Mouse (Mus musculus) limb, embryonic 11.5 days (tissue): ENCODE measurements around the gene Spaca3. TPM values are rescaled to one million over a fixed set of nuclear protein-coding genes. Genes with fewer than 3 reads are reported as not detected.

Source experiments
- ATAC-seq: fragments of 200-750 bp; cut with Nextera tagmentation; 2 replicates; pipeline ENCODE4 v1.8.0; 2017; ENCODE audit warnings: low read depth; ENCODE audit not compliant: insufficient number of reproducible peaks, low FRiP score, low TSS enrichment
- DNase-seq: peaks from one replicate; pipeline ENCODE4 v3.0.0-alpha.2; 2015; ENCODE audit warnings: low spot score
- H3K27ac ChIP-seq: fragments of 300-500 bp; sonication (generic); replicated peaks from 2 replicates; pipeline ENCODE4 v1.5.1; 2014; ENCODE audit warnings: low read depth, mild to moderate bottlenecking, low read length
- H3K27me3 ChIP-seq: fragments of 300-500 bp; sonication (generic); 2 replicates; pipeline ENCODE4 v1.6.1; 2014; ENCODE audit warnings: mild to moderate bottlenecking, low read length, mixed read lengths; ENCODE audit not compliant: control insufficient read depth, insufficient read depth
- H3K36me3 ChIP-seq: fragments of 300-500 bp; sonication (generic); 2 replicates; pipeline ENCODE4 v1.6.1; 2014; ENCODE audit warnings: mild to moderate bottlenecking, low read length, moderate library complexity, mixed read lengths; ENCODE audit not compliant: control insufficient read depth, insufficient read depth
- H3K4me1 ChIP-seq: fragments of 300-500 bp; sonication (generic); 2 replicates; pipeline ENCODE4 v1.6.1; 2014; ENCODE audit warnings: low read length, mixed read lengths; ENCODE audit not compliant: control insufficient read depth, insufficient read depth
- H3K4me2 ChIP-seq: fragments of 300-500 bp; sonication (generic); 2 replicates; pipeline ENCODE4 v1.6.1; 2014; ENCODE audit warnings: low read depth, mild to moderate bottlenecking, moderate library complexity; ENCODE audit not compliant: severe bottlenecking
- H3K4me3 ChIP-seq: fragments of 300-500 bp; sonication (generic); 2 replicates; pipeline ENCODE4 v1.5.1; 2014; ENCODE audit warnings: low read depth, low read length
- H3K9ac ChIP-seq: fragments of 300-500 bp; sonication (generic); 2 replicates; pipeline ENCODE4 v1.6.1; 2014; ENCODE audit warnings: mild to moderate bottlenecking, low read length
- H3K9me3 ChIP-seq: fragments of 300-500 bp; sonication (generic); 2 replicates; pipeline ENCODE4 v1.6.1; 2016; ENCODE audit warnings: low read length; ENCODE audit not compliant: control insufficient read depth
- WGBS: fragments of 180-500 bp; shearing (Covaris S2); extraction: QIAGEN DNeasy Blood & Tissue Kit; methylation state at CpG from one replicate; pipeline ENCODE4 v1.1.7; 2014; 5-methylcytosine and 5-hydroxymethylcytosine counted together
- polyA plus RNA-seq: library from polyadenylated mRNA; unstranded; fragments of >200 nt; fragmentation: Nextera tagmentation; extraction: Ambion mirVana; gene quantifications from 2 replicates; pipeline ENCODE4 v1.2.1, GENCODE M21; 2014

Gene Spaca3
- not detected in 2 replicates for polyA plus RNA-seq

- H3K27ac ChIP-seq, result no peak within 1 kb of the TSS
- H3K36me3 ChIP-seq, result no peaks in the 10 kb centered on the region
- H3K4me1 ChIP-seq, result no peaks in the 10 kb centered on the region
- no peak within 1 kb of the TSS for H3K4me3 ChIP-seq
- H3K27me3 ChIP-seq, result no peaks in the 10 kb centered on the region
- no peak for DNase-seq
- 74% methylated on average over 10 of the region's 10 CpGs for WGBS
- H3K9me3 ChIP-seq, result no peaks in the 10 kb centered on the region
- no peak within 1 kb of the TSS for H3K9ac ChIP-seq
- H3K4me2 ChIP-seq, result no peak within 1 kb of the TSS
- no peak for ATAC-seq
Measured at GRCm38 (mm10) chr11:80858065-80858464, at the start of gene Spaca3. Gene Spaca3 (plus strand): TSS chr11:80858365.

GRCm38 (mm10) chr11:80808551-80809070, 49.6 kb upstream of the Spaca3 start:
- H3K36me3 ChIP-seq, result peaks cover 4% of the 10 kb centered on the region; the same call in 1 of the 2 replicates
- no peaks in the 10 kb centered on the region for H3K27me3 ChIP-seq
- H3K4me1 ChIP-seq, result peaks cover 9% of the 10 kb centered on the region; the same call in 1 of the 2 replicates
- no peak overlapping the region for H3K4me2 ChIP-seq
- WGBS, result 62% methylated on average over 6 of the region's 6 CpGs
- H3K4me3 ChIP-seq, result no peak overlapping the region
- ATAC-seq, result no peak
- no peaks in the 10 kb centered on the region for H3K9me3 ChIP-seq
- H3K27ac ChIP-seq, result no peak overlapping the region
- no peak for DNase-seq
- no peak overlapping the region for H3K9ac ChIP-seq

- peaks cover 9% of the 10 kb centered on the region; the same call in 1 of the 2 replicates for H3K4me1 ChIP-seq
- peak overlapping the region; percentile 60 for H3K4me3 ChIP-seq
- DNase-seq (no peak), ATAC-seq (0 out of 2 replicates have a peak, but pooled peaks have one; percentile 4)
- H3K9ac ChIP-seq, result peak overlapping the region; percentile 94
- peak overlapping the region; percentile 58 for H3K4me2 ChIP-seq
- WGBS, result 38% methylated on average over 6 of the region's 6 CpGs
- peak overlapping the region; percentile 84 for H3K27ac ChIP-seq
- H3K36me3 ChIP-seq, result peaks cover 8% of the 10 kb centered on the region; the same call in 1 of the 2 replicates
- H3K27me3 ChIP-seq, result no peaks in the 10 kb centered on the region
- H3K9me3 ChIP-seq, result no peaks in the 10 kb centered on the region
Measured at GRCm38 (mm10) chr11:80809666-80809992, 48.5 kb upstream of the Spaca3 start.

- H3K27ac ChIP-seq, result peak within 1 kb of the TSS; percentile 84
- no peaks in the 10 kb centered on the region for H3K9me3 ChIP-seq
- WGBS, result 1% methylated on average over 53 of the region's 54 CpGs
- DNase-seq (peak; percentile 77), ATAC-seq (peak; percentile 67; the same call in 1 of the 2 replicates)
- H3K4me2 ChIP-seq, result peak within 1 kb of the TSS; percentile 58
- peak within 1 kb of the TSS; percentile 94 for H3K9ac ChIP-seq
- H3K27me3 ChIP-seq, result no peaks in the 10 kb centered on the region
- H3K4me3 ChIP-seq, result peak within 1 kb of the TSS; percentile 60
- H3K36me3 ChIP-seq, result peaks cover 8% of the 10 kb centered on the region; the same call in 1 of the 2 replicates
- H3K4me1 ChIP-seq, result peaks cover 9% of the 10 kb centered on the region; the same call in 1 of the 2 replicates
Measured at GRCm38 (mm10) chr11:80809993-80810821, 48.0 kb upstream of the Spaca3 start, which contains the start of gene Tmem98. Gene Tmem98 (plus strand): TSS chr11:80810175.

GRCm38 (mm10) chr11:80811156-80811555, 47.0 kb upstream of the Spaca3 start:
- 13% methylated on average over 5 of the region's 5 CpGs for WGBS
- Histone ChIP-seq H3K9ac (peak overlapping the region; percentile 94), H3K4me3 (peak overlapping the region; percentile 60), H3K4me1 (peaks cover 9% of the 10 kb centered on the region; the same call in 1 of the 2 replicates), H3K27me3 (no peaks in the 10 kb centered on the region), H3K36me3 (peaks cover 8% of the 10 kb centered on the region; the same call in 1 of the 2 replicates), H3K27ac (peak overlapping the region; percentile 84; the same call in 1 of the 2 replicates), H3K9me3 (no peaks in the 10 kb centered on the region), H3K4me2 (peak overlapping the region; percentile 58)
- DNase-seq, result peak; percentile 35
- ATAC-seq, result no peak

GRCm38 (mm10) chr11:80815354-80815753, 42.8 kb upstream of the Spaca3 start:
- DNase-seq, result no peak
- H3K27me3 ChIP-seq, result no peaks in the 10 kb centered on the region
- no peak overlapping the region for H3K4me2 ChIP-seq
- no peak overlapping the region for H3K9ac ChIP-seq
- no peak overlapping the region for H3K4me3 ChIP-seq
- WGBS, result 91% methylated on average over 7 of the region's 7 CpGs
- H3K9me3 ChIP-seq, result no peaks in the 10 kb centered on the region
- H3K27ac ChIP-seq, result no peak overlapping the region
- H3K4me1 ChIP-seq, result peaks cover 7% of the 10 kb centered on the region; the same call in 1 of the 2 replicates
- no peak for ATAC-seq
- H3K36me3 ChIP-seq, result peaks cover 8% of the 10 kb centered on the region; the same call in 1 of the 2 replicates

- WGBS, result 47% methylated on average over 11 of the region's 11 CpGs
- peaks cover 11% of the 10 kb centered on the region; the same call in 1 of the 2 replicates for H3K36me3 ChIP-seq
- no peaks in the 10 kb centered on the region for H3K27me3 ChIP-seq
- no peaks in the 10 kb centered on the region for H3K9me3 ChIP-seq
- H3K4me3 ChIP-seq, result no peak overlapping the region
- peaks cover 3% of the 10 kb centered on the region; the same call in 1 of the 2 replicates for H3K4me1 ChIP-seq
- DNase-seq, result peak; percentile 78
- no peak overlapping the region for H3K27ac ChIP-seq
- no peak for ATAC-seq
- no peak overlapping the region for H3K9ac ChIP-seq
- no peak overlapping the region for H3K4me2 ChIP-seq
Measured at GRCm38 (mm10) chr11:80818060-80818697, 40.0 kb upstream of the Spaca3 start.

GRCm38 (mm10) chr11:80820085-80820484, 38.1 kb upstream of the Spaca3 start:
- Histone ChIP-seq H3K27me3 (no peaks in the 10 kb centered on the region), H3K9ac (no peak overlapping the region), H3K4me1 (peaks cover 3% of the 10 kb centered on the region; the same call in 1 of the 2 replicates), H3K27ac (no peak overlapping the region), H3K4me3 (no peak overlapping the region), H3K36me3 (peaks cover 7% of the 10 kb centered on the region; the same call in 1 of the 2 replicates), H3K4me2 (no peak overlapping the region), H3K9me3 (no peaks in the 10 kb centered on the region)
- ATAC-seq (no peak), DNase-seq (no peak)
- WGBS, result 79% methylated on average over 3 of the region's 3 CpGs
